Mouse (Mus musculus) brown adipose tissue, adult 24 weeks (tissue): Measurements from ENCODE around the gene Retreg1. TPM values are rescaled to one million over a fixed set of nuclear protein-coding genes. Genes with fewer than 3 reads are reported as not detected.
A peak's percentile ranks its signal among the peaks of the same experiment; 100 is the strongest.

ENCODE experiments used
- H3K27ac ChIP-seq: fragments of 200-500 bp; replicated peaks from 2 replicates; pipeline ENCODE4 v1.5.1; 2012; ENCODE audit warnings: low read depth, mild to moderate bottlenecking, low read length
- H3K4me1 ChIP-seq: fragments of 200-500 bp; 2 replicates; pipeline ENCODE4 v1.6.1; 2012; ENCODE audit warnings: low read length, mixed read lengths; ENCODE audit not compliant: control insufficient read depth, insufficient read depth, insufficient read length
- H3K4me3 ChIP-seq: fragments of 200-500 bp; 2 replicates; pipeline ENCODE4 v1.5.1; 2012; ENCODE audit warnings: low read depth, mild to moderate bottlenecking, low read length, moderate library complexity; ENCODE audit not compliant: insufficient read depth
- polyA plus RNA-seq: library from polyadenylated mRNA; stranded (reverse); fragments of >200 nt; gene quantifications from 2 replicates; pipeline ENCODE4 v1.2.4, GENCODE M21; 2012; ENCODE audit not compliant: missing spikeins, insufficient read depth, insufficient read length

Gene Retreg1
- polyA plus RNA-seq, 1 experiment, result 17.8 TPM

DNA sequence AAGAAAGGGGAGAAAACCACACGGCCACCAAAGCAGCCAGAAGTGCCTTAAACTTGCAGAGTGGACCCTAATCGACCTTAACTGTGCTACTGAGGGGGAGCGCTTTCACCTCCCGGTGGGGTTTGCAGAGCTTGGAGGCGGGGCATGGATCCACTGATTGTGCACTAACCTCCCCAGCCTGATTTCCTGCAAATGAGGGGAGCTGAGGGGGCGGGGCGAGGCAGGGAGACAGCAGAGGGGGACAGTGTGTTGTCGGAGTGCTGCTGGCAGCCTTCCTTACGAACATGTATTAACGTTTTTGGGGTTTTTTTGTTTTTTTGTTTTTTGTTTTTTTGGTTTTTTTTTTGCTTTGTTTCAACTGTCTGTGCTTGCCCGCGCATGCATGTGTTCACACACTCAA lies 30.5 kb upstream of the Retreg1 start:
- H3K4me1 ChIP-seq, result no peaks in the 10 kb centered on the region
- H3K27ac ChIP-seq, result no peak overlapping the region
- no peak overlapping the region for H3K4me3 ChIP-seq

DNA sequence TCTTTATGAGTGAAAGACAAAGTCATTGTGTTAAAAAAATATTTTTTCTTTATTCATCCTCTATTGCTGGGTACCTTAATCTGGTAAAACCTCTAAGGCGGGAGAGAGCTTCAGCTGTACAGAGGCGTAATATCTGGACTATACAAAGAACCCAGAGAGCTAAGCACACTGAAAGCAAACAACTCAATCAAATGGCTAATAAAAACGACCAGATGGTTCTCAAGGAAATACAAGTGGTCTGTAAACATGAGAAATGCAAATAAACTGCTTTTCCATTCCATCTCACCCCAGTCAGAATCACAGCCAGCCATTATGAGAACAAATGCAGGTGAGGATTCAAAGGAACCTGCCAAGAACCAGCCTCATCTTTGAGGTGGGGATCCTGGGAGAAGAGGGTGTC lies 28.4 kb upstream of the Retreg1 start:
- H3K4me1 ChIP-seq, result no peaks in the 10 kb centered on the region
- H3K27ac ChIP-seq, result no peak overlapping the region
- H3K4me3 ChIP-seq, result no peak overlapping the region

DNA sequence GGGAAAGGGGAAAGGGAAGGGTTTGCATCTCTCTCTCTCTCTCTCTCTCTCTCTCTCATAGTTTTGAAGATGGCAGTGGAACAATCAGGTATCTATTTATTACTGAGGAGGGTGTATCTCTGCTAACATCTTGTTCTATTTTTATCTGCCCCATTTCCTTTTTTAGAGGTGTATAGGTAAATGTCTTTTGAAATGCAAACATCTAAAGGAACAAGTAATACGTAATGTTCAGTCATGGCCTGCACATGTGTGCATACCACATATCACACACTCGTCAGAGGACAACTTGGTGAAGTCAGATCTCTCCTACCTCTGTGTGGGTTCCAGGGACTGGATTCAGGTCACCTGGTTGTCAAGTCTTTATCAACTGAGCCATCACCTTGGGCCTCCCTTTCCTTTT lies 25.8 kb upstream of the Retreg1 start:
- no peaks in the 10 kb centered on the region for H3K4me1 ChIP-seq
- no peak overlapping the region for H3K4me3 ChIP-seq

DNA sequence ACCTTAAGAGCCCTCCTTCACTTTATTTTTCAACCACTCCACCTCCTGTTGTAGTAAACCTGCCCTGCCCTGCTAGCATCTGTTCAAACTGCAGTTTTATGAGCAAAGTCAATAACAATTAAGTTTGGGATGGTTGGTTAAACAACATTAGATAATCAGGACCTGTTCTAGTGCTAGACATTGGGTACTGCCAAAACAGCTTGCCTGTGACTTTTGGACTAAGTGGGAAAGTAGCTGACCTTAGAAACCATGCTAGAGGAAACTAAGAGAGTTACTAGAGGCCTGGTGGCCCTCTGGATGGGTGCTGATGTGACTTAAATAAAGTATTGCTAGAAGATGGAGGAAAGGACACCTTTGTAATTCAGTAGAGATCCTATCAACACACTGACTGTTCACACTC lies 21.0 kb upstream of the Retreg1 start:
- Histone ChIP-seq H3K4me3 (no peak overlapping the region), H3K27ac (no peak overlapping the region), H3K4me1 (no peaks in the 10 kb centered on the region)

More for the DNA sequence above, 25.8 kb upstream of the Retreg1 start:
- H3K27ac ChIP-seq, result no peak overlapping the region

DNA sequence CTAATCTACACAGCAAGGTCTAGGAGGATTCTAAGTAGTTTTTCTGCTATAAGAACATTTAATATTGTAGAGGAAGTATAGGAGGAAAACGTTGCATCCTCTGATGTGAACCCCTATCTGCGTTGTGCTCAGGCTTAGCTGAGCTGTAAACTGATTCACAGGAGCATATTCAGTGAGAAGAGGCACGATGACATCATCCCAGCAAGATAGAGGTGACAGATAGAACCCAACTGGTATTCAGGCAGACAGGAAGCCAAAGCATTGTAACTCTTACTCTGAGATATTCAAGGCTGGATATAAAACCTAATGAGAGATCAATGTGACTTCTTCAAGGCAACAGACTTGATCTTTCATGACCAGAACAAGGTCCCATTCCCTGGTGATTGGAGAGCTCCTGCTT lies 20.3 kb upstream of the Retreg1 start:
- H3K4me1 ChIP-seq, result no peaks in the 10 kb centered on the region
- H3K27ac ChIP-seq, result no peak overlapping the region
- H3K4me3 ChIP-seq, result no peak overlapping the region

DNA sequence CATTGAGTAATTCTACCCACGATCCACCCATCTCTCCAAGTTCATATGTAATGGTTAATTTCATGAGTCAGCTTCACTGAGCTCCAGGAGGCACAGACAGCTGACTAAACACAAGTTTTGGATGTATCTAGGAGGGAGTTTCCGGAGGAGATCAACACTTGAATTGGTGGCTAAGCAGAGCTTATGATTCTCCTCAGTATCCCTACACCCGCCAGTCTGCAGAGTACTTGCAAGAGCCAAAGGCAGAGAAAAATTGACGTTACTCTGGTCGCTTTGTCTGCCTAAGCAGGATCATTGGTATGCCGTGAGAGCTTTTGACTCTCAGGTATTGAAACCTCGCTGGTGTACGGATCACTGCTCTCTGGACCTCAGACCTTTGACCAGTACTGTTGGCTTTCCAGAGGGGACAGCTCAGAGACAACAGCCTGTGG lies 16.4 kb upstream of the Retreg1 start:
- Histone ChIP-seq H3K4me3 (no peak overlapping the region), H3K4me1 (peaks cover 2% of the 10 kb centered on the region; the same call in 1 of the 2 replicates), H3K27ac (no peak overlapping the region)

DNA sequence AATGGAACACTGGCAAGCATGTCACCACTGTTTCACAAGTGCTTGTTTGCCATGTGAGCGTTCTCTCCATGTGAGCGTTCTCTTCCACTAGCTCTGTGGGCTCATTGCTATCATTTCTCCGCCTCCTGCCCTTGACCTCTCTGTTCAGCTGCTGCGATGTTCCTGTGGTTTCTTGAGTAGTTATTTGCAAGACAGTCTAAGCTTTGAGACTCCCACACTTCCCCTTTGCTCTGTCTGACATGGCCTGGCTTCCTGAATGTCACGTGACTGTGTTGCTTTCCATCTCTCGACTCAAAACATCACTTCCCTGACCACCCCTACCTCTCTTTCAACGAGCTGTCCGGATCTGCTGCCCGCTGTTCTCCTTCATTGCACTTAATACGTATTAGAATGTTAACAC lies 14.5 kb upstream of the Retreg1 start:
- no peak overlapping the region for H3K4me3 ChIP-seq
- peaks cover 2% of the 10 kb centered on the region; the same call in 1 of the 2 replicates for H3K4me1 ChIP-seq
- 0 out of 2 replicates have a peak overlapping the region, but pooled peaks have one; percentile 32 for H3K27ac ChIP-seq

DNA sequence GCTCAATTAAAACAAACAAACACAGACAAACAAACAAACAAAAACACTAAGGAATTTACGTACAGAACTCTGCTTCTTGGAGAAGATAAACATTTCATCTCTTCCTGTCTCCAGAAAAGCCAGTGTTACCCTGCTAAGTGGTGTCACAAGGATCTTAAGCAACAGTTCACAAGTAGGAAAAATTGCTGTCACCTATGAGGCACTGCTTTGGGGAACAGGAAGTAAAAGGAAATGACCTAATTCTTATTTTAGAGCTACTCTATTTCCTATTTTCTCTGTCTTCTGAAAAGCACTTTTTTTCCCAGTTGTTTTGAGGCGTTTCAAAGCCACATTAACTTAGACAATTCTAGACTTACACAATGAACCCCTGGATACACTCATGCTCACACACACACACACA lies 12.6 kb upstream of the Retreg1 start:
- Histone ChIP-seq H3K27ac (peak overlapping the region; percentile 69; the same call in 1 of the 2 replicates), H3K4me3 (no peak overlapping the region), H3K4me1 (peaks cover 2% of the 10 kb centered on the region; the same call in 1 of the 2 replicates)

DNA sequence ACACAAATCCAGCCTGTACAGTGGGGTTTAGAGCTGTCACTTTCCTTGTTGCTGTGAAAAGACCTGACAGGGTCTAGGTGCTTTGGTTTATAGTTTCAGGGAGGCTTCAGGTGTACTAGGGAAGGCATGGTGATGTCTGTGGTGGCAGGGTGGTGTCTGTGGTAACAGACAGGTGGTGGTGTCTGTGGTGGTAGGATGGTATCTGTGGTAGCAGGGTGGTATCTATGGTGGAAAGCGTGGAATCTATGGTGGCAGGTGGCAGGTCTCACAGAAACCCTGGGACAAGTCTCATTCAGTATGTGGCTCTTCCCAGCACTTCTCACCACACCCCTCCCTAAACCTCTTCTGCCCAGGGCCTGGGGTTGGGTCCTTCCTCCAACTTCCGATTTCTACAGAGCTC lies 8.7 kb upstream of the Retreg1 start:
- no peak overlapping the region for H3K27ac ChIP-seq
- peaks cover 2% of the 10 kb centered on the region; the same call in 1 of the 2 replicates for H3K4me1 ChIP-seq

DNA sequence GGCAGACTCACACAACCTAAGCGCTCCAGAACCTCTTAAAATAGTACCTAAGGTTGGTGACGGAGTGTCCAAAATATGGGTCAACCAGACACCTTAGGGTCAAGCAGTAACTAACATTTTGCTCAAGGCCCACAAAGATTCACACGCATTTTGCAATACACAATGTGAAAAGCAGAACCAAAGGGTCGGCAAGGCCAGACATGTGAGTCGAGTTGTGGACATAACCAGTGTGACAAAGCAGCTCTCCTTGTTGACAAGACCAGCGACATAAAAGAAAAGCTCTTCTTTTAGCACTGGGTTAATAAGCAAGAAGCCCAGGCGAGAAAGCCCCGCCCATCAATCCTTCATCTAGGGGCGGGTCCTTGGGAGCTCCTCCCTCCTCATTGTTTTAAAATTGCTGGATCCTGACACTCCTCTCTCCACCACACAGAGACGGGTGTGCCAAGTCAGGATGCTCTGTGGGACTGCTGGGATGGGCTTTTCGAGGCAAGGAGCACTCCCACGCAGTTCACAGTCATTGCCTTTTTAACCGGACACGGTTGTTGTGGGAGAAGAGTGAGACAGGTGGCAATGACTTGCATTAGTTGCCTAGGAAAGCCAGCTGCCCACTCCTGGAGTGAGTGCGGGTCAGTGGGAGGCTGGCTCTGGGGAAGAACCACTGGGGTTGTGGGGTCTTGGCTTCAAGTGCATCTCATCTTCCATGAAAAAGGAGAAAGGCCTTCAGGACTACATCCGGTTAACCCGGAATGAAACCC lies 7.9 kb upstream of the Retreg1 start:
- no peak overlapping the region for H3K27ac ChIP-seq
- H3K4me3 ChIP-seq, result no peak overlapping the region
- H3K4me1 ChIP-seq, result peaks cover 2% of the 10 kb centered on the region; the same call in 1 of the 2 replicates

More for the DNA sequence above, 8.7 kb upstream of the Retreg1 start:
- H3K4me3 ChIP-seq, result no peak overlapping the region

DNA sequence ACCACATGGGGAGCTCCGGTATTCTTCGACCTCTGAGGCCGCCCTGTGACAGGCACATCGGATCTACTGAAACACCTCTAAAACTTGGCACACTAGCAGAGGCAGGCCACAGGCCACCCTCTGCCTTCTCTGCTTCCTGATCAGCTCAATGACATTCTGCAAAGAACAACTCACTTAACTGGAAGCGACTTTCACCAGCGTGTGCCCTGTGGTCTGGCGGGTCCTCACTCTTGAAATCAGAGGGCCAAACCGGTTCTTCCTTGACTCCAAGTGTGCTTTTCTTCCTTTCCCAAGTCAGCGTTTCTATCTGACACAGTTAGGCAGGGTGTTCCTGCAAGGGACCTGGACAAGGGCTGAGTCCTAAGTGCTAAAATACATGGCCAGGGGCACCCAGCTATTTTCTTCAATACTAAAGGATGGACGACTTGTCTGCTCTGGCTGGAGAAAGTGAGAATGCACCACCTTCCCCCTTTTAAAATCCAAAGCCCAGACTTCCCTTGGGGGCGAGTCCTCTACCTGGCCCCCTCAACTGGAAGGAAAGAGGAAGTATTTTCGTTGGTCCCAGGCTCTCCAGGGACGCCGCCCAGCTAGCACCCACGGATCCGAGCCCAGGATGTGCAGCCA lies 406 bp upstream of the Retreg1 start:
- no peaks in the 10 kb centered on the region for H3K4me1 ChIP-seq
- H3K27ac ChIP-seq, result no peak overlapping the region
- peak overlapping the region; percentile 65 for H3K4me3 ChIP-seq

DNA sequence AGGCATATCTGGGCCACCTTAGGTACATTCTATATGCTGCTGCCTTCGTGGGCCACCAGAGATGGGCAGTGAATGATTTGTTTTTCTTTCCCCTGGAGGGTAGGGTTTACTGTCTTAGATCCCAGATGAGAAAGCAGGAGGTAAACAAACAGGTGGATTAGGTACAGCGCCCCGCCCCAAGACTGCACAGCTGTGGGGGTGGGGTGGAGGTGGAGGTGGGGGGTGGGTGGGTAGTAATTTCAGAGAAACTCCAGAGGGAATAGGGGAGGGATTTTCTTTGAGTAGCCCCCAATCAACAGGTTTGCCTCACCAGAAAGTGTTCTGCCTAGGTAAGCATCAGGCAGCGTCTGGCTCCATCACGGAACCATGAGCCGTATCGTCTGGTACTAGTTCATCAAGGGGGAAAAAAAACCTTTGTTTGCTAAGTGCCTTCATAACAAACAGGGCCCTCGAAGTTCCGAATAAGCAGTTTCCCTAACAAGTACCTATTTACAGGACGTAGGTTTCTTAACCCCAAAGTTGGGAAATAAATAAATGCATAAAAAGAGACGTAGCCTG lies 1.1 kb downstream of the Retreg1 start:
- no peaks in the 10 kb centered on the region for H3K4me1 ChIP-seq
- H3K27ac ChIP-seq, result no peak overlapping the region
- peak overlapping the region; percentile 65; the same call in 1 of the 2 replicates for H3K4me3 ChIP-seq

DNA sequence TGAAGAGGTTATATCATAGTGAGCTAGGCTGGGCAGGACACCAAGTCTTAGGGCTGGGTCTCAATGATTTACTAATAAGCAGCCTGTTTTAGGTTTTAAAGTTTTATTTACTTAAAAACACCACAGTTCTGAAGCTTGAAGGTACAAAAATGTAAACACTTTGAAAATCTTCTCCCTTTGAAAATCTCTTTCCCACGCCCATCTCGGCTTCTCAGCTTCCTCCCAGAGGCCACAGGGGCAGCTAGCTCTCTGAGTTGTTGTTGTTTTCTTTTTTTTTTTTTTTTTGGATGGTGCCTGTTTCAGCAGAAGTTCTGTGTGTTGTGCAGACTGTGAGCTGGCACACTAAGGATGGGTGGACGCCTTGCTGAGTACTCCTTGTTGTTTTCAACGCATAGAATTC lies 1.8 kb downstream of the Retreg1 start:
- H3K4me3 ChIP-seq, result no peak overlapping the region
- no peak overlapping the region for H3K27ac ChIP-seq
- no peaks in the 10 kb centered on the region for H3K4me1 ChIP-seq

DNA sequence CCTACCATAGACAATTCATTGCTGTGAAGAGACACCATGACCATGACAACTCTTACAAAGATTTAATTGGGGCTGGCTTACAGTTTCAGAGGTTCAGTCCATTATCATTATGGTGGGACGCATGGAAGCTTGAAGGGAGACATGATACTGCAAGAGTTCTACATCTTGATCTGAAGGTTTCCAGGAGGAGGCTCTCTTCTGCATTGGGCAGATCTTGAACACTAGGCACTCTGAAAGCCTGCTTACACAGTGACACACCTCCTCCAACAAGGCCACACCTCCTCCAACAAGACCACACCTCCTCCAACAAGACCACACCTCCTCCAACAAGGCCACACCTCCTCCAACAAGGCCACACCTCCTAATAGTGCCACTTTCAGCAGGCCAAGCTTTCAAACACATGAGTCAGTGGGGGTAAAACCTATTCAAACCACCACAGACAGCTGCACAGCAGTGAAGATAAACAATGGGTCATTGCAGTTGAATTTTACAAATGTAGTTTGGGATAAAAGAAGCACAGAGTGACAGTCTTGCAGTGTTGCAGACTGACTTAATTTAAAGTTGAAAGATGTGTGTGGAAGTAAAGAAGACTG lies 4.7 kb downstream of the Retreg1 start:
- no peak overlapping the region for H3K4me3 ChIP-seq
- H3K4me1 ChIP-seq, result no peaks in the 10 kb centered on the region
- H3K27ac ChIP-seq, result no peak overlapping the region

DNA sequence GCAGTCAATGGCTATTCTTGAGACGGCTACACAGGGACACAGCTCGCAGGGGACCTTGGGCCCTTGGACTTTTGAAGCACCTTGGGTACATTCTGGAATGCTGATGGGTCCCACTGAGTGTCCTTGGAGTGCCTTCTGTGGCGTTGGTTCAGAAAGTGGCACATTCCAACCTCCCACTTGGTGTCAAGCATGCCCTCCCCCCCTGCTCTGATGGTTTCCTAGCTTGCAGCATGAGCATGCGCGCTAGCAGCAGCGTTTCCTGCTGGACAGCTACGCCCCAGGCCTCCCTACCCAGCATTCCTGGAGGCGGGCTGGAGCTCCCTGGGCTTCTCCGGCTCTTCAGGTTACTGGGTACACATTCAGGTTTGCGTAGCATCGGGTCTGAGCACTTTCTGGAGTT lies 7.6 kb downstream of the Retreg1 start:
- H3K4me1 ChIP-seq, result no peaks in the 10 kb centered on the region
- H3K4me3 ChIP-seq, result no peak overlapping the region
- no peak overlapping the region for H3K27ac ChIP-seq
